Mouse (Mus musculus): ENCODE data around the gene Olfr1272. TPM values are rescaled to one million over a fixed set of nuclear protein-coding genes. Genes with fewer than 3 reads are reported as not detected.
"Not testable (repeated sequence)": the region's sequence is repeated elsewhere in the genome, so short reads cannot be mapped to it uniquely, and the experiment has no call there.

The Olfr1272 gene
- not detected in 2 replicates for polyA plus RNA-seq (2015; fragmentation: Nextera tagmentation; extraction: Ambion mirVana)

DNA sequence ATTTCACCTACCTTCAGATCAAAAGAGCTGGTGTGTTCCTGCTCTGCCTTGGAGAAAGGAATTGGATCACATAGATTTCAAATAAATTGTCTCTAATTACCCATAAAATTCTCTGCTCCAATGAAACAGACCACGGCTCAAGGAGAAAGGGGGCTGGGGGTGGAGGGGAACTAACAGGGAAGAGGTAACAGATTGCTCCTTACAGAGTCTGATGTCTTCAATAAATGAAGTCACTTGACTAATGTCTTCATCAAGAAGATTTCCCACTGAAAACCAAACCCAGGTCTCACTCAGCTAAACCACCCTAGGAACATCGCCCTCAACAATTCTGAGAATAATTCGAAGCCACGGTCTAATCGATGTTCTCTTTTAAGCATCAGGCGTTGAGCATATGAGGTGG, at the start of gene Olfr1272:
TSS of gene Olfr1272 (minus strand) at position 101 of the 400 bp plus-strand sequence.
- 77% methylated on average over 6 of the region's 6 CpGs for WGBS
- H3K36me3 ChIP-seq (ENCODE audit: control insufficient read depth, insufficient read depth, low read length): no peaks in the 10 kb centered on the region
- ATAC-seq: no peak
- no peaks in the 10 kb centered on the region for H3K27me3 ChIP-seq (replicated peaks; ENCODE audit: control insufficient read depth, insufficient read depth, low read length)
- H3K9me3 ChIP-seq (ENCODE audit: control insufficient read depth, low read length): no peaks in the 10 kb centered on the region
- H3K9ac ChIP-seq (ENCODE audit: low read depth, low read length): no peak within 1 kb of the TSS
- no peaks in the 10 kb centered on the region for H3K4me1 ChIP-seq (ENCODE audit: control insufficient read depth, insufficient read depth, low read depth, low read length)
- no peak within 1 kb of the TSS for H3K27ac ChIP-seq (ENCODE audit: low read depth, low read length)
- H3K4me3 ChIP-seq (ENCODE audit: low read length): no peak within 1 kb of the TSS
- H3K4me2 ChIP-seq (ENCODE audit: low read length): no peak within 1 kb of the TSS

DNA sequence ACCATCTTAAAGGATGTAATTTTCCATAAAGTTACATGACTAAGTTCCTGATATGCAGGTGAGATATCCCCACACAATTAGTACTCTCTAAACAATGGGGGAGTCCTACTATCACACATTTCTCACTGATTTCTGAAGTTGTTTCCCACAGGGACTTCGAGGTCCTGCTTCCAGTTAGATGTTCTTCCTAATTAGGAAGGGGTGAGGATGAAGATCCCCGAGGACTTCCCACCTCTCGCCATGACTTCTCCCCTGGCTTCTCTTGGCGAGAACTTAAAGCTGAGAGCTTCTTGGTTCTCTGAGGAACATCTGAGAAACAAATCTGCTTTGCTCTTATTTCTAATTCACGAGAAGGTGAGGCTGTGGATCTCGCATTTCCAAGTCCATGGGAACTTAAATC, 29.3 kb upstream of the Olfr1272 start, which contains the start of gene Gm13769:
TSS of gene Gm13769 (plus strand) at position 301 of the 400 bp plus-strand sequence.
- not testable (repeated sequence) for H3K9ac ChIP-seq (ENCODE audit: low read depth, low read length); H3K36me3 ChIP-seq (ENCODE audit: control insufficient read depth, insufficient read depth, low read length); H3K27me3 ChIP-seq (replicated peaks; ENCODE audit: control insufficient read depth, insufficient read depth, low read length); H3K4me3 ChIP-seq (ENCODE audit: low read length); H3K9me3 ChIP-seq (ENCODE audit: control insufficient read depth, low read length); ATAC-seq; H3K4me2 ChIP-seq (ENCODE audit: low read length); H3K27ac ChIP-seq (ENCODE audit: low read depth, low read length); H3K4me1 ChIP-seq (ENCODE audit: control insufficient read depth, insufficient read depth, low read depth, low read length)
- WGBS: no CpG with 5 or more reads among the region's 6 CpGs

DNA sequence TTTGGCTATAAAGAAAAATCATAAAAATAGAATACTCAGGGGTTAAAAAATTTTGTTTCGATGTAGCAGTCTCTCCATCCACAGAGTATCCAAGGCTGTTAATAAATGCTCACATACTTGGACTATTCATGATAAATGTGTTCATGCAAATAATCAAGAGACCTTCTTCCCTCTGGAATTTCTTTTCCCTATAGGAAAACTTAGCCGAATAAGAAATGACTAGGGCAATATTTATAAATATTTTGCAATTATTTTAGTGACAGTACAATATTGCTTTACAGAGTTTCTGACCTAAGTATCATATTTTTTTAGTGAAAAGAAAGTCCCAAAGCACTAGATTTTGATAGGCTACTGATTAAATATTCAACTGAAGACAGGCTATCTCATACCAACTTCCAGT, 21.7 kb downstream of the Olfr1272 start, which contains the start of gene Olfr1271:
TSS of gene Olfr1271 (minus strand) at position 101 of the 400 bp plus-strand sequence.
- Histone ChIP-seq H3K27ac (ENCODE audit: low read depth, low read length) (no peak within 1 kb of the TSS), H3K4me1 (ENCODE audit: control insufficient read depth, insufficient read depth, low read depth, low read length) (no peaks in the 10 kb centered on the region), H3K9ac (ENCODE audit: low read depth, low read length) (no peak within 1 kb of the TSS), H3K27me3 (replicated peaks; ENCODE audit: control insufficient read depth, insufficient read depth, low read length) (no peaks in the 10 kb centered on the region), H3K36me3 (ENCODE audit: control insufficient read depth, insufficient read depth, low read length) (no peaks in the 10 kb centered on the region), H3K4me3 (ENCODE audit: low read length) (no peak within 1 kb of the TSS), H3K4me2 (ENCODE audit: low read length) (no peak within 1 kb of the TSS), H3K9me3 (ENCODE audit: control insufficient read depth, low read length) (no peaks in the 10 kb centered on the region)
- ATAC-seq: no peak
- WGBS: 90% methylated on average over 2 of the region's 2 CpGs

DNA sequence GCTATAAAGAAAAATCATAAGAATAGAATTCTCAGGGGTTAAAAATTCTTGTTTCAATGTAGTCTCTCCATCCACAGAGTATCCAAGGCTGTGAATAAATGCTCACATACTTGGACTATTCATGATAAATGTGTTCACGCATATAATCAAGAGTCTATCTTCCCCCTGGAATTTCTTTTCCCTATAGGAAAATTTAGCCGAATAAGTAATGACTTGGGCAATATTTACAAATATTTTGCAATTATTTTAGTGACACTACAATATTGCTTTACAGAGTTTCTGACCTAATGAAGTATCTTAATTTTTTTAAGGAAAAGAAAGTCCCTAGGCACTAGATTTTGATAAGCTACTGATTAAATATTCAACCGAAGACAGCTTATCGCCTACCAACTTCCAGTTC, 35.1 kb downstream of the Olfr1272 start, which contains the start of gene Olfr142:
TSS of gene Olfr142 (minus strand) at position 101 of the 400 bp plus-strand sequence.
- Histone ChIP-seq H3K9ac (ENCODE audit: low read depth, low read length) (no peak within 1 kb of the TSS), H3K4me3 (ENCODE audit: low read length) (no peak within 1 kb of the TSS), H3K36me3 (ENCODE audit: control insufficient read depth, insufficient read depth, low read length) (no peaks in the 10 kb centered on the region), H3K27me3 (replicated peaks; ENCODE audit: control insufficient read depth, insufficient read depth, low read length) (no peaks in the 10 kb centered on the region), H3K4me2 (ENCODE audit: low read length) (no peak within 1 kb of the TSS), H3K27ac (ENCODE audit: low read depth, low read length) (no peak within 1 kb of the TSS), H3K4me1 (ENCODE audit: control insufficient read depth, insufficient read depth, low read depth, low read length) (no peaks in the 10 kb centered on the region), H3K9me3 (ENCODE audit: control insufficient read depth, low read length) (no peaks in the 10 kb centered on the region)
- ATAC-seq: no peak
- WGBS: 88% methylated on average over 4 of the region's 4 CpGs

Other genes starting within 250 kb of the Olfr1272 start
- gene Olfr140, start 229.2 kb downstream of the Olfr1272 start, polyA plus RNA-seq (2015; fragmentation: Nextera tagmentation; extraction: Ambion mirVana): not detected in 2 replicates
- not detected in 2 replicates for gene Olfr1269, start 171.4 kb downstream of the Olfr1272 start, polyA plus RNA-seq (2015; fragmentation: Nextera tagmentation; extraction: Ambion mirVana)
- not detected in 2 replicates for gene Olfr32, start 150.5 kb downstream of the Olfr1272 start, polyA plus RNA-seq (2015; fragmentation: Nextera tagmentation; extraction: Ambion mirVana)
- not detected in 2 replicates for gene Olfr1270, start 139.8 kb downstream of the Olfr1272 start, polyA plus RNA-seq (2015; fragmentation: Nextera tagmentation; extraction: Ambion mirVana)
- not detected in 2 replicates for gene Olfr1506, start 68.3 kb downstream of the Olfr1272 start, polyA plus RNA-seq (2015; fragmentation: Nextera tagmentation; extraction: Ambion mirVana)
- not detected in 2 replicates for gene Olfr142, start 35.2 kb downstream of the Olfr1272 start, polyA plus RNA-seq (2015; fragmentation: Nextera tagmentation; extraction: Ambion mirVana)
- gene Olfr1271, start 21.8 kb downstream of the Olfr1272 start, polyA plus RNA-seq (2015; fragmentation: Nextera tagmentation; extraction: Ambion mirVana): not detected in 2 replicates
- not detected in 2 replicates for gene Gm13769, start 29.4 kb upstream of the Olfr1272 start, polyA plus RNA-seq (2015; fragmentation: Nextera tagmentation; extraction: Ambion mirVana)
- not detected in 2 replicates for gene Olfr1274-ps, start 105.8 kb upstream of the Olfr1272 start, polyA plus RNA-seq (2015; fragmentation: Nextera tagmentation; extraction: Ambion mirVana)

Measured in hindbrain, embryonic 16.5 days (tissue).